Mouse (Mus musculus): ENCODE data around the gene Ifi35. TPM values are rescaled to one million over a fixed set of nuclear protein-coding genes. Genes with fewer than 3 reads are reported as not detected.
"Not testable (repeated sequence)": the region's sequence is repeated elsewhere in the genome, so short reads cannot be mapped to it uniquely, and the experiment has no call there.

Gene Ifi35
- polyA plus RNA-seq, 1 experiment, result 14.8 TPM

GRCm38 (mm10) chr11:101470206-101470605 lies 22.0 kb downstream of the Ifi35 start:
- Histone ChIP-seq H3K4me3 (ENCODE audit: insufficient read depth, low read depth, low read length) (no peak overlapping the region), H3K4me1 (ENCODE audit: control insufficient read depth, insufficient read depth, insufficient read length, low read length) (no peaks in the 10 kb centered on the region), H3K27ac (replicated peaks; ENCODE audit: low read depth, low read length) (no peak overlapping the region)

GRCm38 (mm10) chr11:101471926-101472325 lies 23.7 kb downstream of the Ifi35 start:
- Histone ChIP-seq H3K4me3 (ENCODE audit: insufficient read depth, low read depth, low read length) (no peak overlapping the region), H3K4me1 (ENCODE audit: control insufficient read depth, insufficient read depth, insufficient read length, low read length) (no peaks in the 10 kb centered on the region), H3K27ac (replicated peaks; ENCODE audit: low read depth, low read length) (no peak overlapping the region)

- Histone ChIP-seq H3K27ac (replicated peaks; ENCODE audit: low read depth, low read length) (no peak overlapping the region), H3K4me1 (ENCODE audit: control insufficient read depth, insufficient read depth, insufficient read length, low read length) (no peaks in the 10 kb centered on the region), H3K4me3 (ENCODE audit: insufficient read depth, low read depth, low read length) (no peak overlapping the region)
Observed at GRCm38 (mm10) chr11:101472336-101472735, 24.1 kb downstream of the Ifi35 start.

GRCm38 (mm10) chr11:101473686-101474085 lies 25.5 kb downstream of the Ifi35 start:
- not testable (repeated sequence) for H3K27ac ChIP-seq (replicated peaks; ENCODE audit: low read depth, low read length); H3K4me3 ChIP-seq (ENCODE audit: insufficient read depth, low read depth, low read length); H3K4me1 ChIP-seq (ENCODE audit: control insufficient read depth, insufficient read depth, insufficient read length, low read length)

DNA sequence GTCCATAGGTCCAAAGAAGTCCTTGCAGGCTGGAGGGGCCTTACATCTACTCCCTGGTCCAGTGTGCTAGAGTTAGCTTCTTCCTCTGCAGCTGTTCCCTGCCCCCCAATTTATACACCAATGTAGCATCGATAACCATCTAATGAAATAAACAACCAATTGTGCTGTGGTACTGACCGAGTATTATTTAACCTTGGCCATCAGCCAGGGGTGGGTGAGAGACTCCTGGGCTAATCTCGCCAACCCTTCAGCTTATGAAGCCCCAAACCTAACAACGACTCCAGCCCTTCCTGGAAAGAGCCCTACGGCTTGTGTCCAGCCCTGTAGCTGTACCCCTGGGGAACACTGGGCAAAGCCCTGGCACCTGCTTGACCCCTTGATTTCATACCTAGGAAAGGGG lies 26.1 kb downstream of the Ifi35 start:
- Histone ChIP-seq H3K4me3 (ENCODE audit: insufficient read depth, low read depth, low read length) (no peak overlapping the region), H3K27ac (replicated peaks; ENCODE audit: low read depth, low read length) (no peak overlapping the region), H3K4me1 (ENCODE audit: control insufficient read depth, insufficient read depth, insufficient read length, low read length) (no peaks in the 10 kb centered on the region)

- H3K4me1 ChIP-seq (ENCODE audit: control insufficient read depth, insufficient read depth, insufficient read length, low read length); H3K4me3 ChIP-seq (ENCODE audit: insufficient read depth, low read depth, low read length): not testable (repeated sequence)
Observed at GRCm38 (mm10) chr11:101476361-101476760, 28.2 kb downstream of the Ifi35 start.

DNA sequence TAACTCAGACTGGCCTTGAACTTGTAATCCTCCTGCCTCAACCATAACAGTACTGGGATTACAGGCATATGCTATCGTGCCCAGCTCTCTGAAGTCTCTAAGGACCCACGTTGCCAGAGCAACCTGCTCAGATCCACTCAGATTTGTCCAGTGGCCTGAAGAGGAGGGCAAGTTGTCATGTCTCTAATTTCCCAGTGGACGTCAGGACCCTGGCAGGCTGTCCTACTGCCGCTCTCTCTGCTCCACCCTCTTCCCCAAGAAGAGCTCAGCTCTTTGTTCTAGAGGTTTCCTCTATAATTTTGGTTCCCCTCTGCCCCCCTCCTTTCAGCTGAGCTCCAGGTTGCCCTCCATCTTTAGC lies 29.0 kb downstream of the Ifi35 start:
- Histone ChIP-seq H3K27ac (replicated peaks; ENCODE audit: low read depth, low read length) (no peak overlapping the region), H3K4me1 (ENCODE audit: control insufficient read depth, insufficient read depth, insufficient read length, low read length) (no peaks in the 10 kb centered on the region), H3K4me3 (ENCODE audit: insufficient read depth, low read depth, low read length) (no peak overlapping the region)

More at GRCm38 (mm10) chr11:101476361-101476760, 28.2 kb downstream of the Ifi35 start:
- H3K27ac ChIP-seq (replicated peaks; ENCODE audit: low read depth, low read length), result not testable (repeated sequence)

- H3K4me1 ChIP-seq (ENCODE audit: control insufficient read depth, insufficient read depth, insufficient read length, low read length), result no peaks in the 10 kb centered on the region
Observed at GRCm38 (mm10) chr11:101477552-101478211, 29.5 kb downstream of the Ifi35 start.

DNA sequence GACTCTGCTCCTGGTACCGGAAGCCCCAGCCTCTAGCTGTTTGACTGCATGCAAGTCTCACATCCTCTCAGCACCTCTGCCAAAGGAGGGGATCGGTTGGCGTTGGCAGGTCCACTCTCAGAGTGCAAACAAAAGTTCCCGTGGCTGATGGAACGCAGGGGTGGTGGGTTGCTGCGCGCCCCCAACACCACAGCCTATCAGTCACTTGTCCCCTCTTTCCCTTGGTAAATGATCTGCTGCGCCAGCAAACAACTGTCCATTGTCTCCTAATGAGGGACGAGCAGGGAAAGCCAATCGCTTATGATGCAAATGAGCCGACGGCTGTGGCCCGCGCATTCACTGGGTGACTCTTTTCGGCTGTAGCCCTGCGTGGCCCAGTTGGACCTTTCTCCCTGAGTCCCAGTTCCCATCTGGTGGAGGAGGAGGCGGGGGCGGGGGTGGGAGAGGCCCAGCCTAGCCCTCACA lies 31.0 kb downstream of the Ifi35 start:
- Histone ChIP-seq H3K4me1 (ENCODE audit: control insufficient read depth, insufficient read depth, insufficient read length, low read length) (no peaks in the 10 kb centered on the region), H3K4me3 (ENCODE audit: insufficient read depth, low read depth, low read length) (no peak overlapping the region), H3K27ac (replicated peaks; ENCODE audit: low read depth, low read length) (no peak overlapping the region)

More at GRCm38 (mm10) chr11:101477552-101478211, 29.5 kb downstream of the Ifi35 start:
- Histone ChIP-seq H3K27ac (replicated peaks; ENCODE audit: low read depth, low read length) (no peak overlapping the region), H3K4me3 (ENCODE audit: insufficient read depth, low read depth, low read length) (no peak overlapping the region)

GRCm38 (mm10) chr11:101480912-101481311 lies 32.7 kb downstream of the Ifi35 start:
- Histone ChIP-seq H3K27ac (replicated peaks; ENCODE audit: low read depth, low read length) (no peak overlapping the region), H3K4me1 (ENCODE audit: control insufficient read depth, insufficient read depth, insufficient read length, low read length) (no peaks in the 10 kb centered on the region), H3K4me3 (ENCODE audit: insufficient read depth, low read depth, low read length) (no peak overlapping the region)

DNA sequence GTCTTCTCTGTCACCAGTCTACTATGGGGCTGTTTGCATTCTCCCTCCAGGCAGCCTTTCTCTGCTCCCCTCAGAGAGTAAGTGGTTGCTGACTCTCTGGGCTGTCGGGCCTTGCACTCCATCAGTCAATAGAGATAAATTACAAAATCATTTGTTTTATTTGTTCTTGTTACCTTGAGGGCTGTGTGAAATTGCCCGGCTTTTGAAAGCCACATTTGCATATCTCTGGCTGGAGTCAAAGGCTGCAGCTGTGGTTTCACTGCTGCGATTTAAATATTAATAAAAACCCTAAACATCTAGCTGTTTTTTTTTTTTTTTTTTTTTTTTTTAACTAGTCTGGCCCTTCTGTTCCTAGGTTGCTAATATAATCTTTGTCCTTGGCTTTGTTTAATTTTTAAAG lies 35.6 kb downstream of the Ifi35 start:
- Histone ChIP-seq H3K4me1 (ENCODE audit: control insufficient read depth, insufficient read depth, insufficient read length, low read length) (no peaks in the 10 kb centered on the region), H3K27ac (replicated peaks; ENCODE audit: low read depth, low read length) (no peak overlapping the region), H3K4me3 (ENCODE audit: insufficient read depth, low read depth, low read length) (no peak overlapping the region)

DNA sequence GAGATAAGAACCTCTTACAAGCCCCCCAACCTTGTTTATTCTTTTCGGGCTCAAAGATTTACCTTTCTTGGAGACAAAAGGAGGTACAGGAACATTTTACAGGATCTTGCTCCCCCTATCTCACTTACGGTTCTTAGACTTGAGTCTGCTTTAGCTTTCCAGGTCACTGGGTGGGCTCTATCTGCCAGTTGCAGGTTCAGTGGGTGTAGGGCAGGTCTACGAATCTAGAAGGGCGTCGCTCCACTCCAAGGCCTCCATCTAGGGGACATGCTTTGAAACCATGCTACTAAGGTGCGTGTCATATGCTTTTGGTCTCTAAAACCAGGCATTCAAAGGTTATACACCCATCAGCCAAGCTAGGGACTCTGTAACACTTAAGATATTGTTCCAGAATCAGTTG lies 36.0 kb downstream of the Ifi35 start:
- H3K4me1 ChIP-seq (ENCODE audit: control insufficient read depth, insufficient read depth, insufficient read length, low read length), result no peaks in the 10 kb centered on the region

GRCm38 (mm10) chr11:101484814-101485213 lies 36.6 kb downstream of the Ifi35 start:
- H3K4me1 ChIP-seq (ENCODE audit: control insufficient read depth, insufficient read depth, insufficient read length, low read length), result no peaks in the 10 kb centered on the region
- no peak overlapping the region for H3K27ac ChIP-seq (replicated peaks; ENCODE audit: low read depth, low read length)
- no peak overlapping the region for H3K4me3 ChIP-seq (ENCODE audit: insufficient read depth, low read depth, low read length)

More for the DNA sequence above, 36.0 kb downstream of the Ifi35 start:
- no peak overlapping the region for H3K27ac ChIP-seq (replicated peaks; ENCODE audit: low read depth, low read length)
- H3K4me3 ChIP-seq (ENCODE audit: insufficient read depth, low read depth, low read length), result no peak overlapping the region

- no peak overlapping the region for H3K27ac ChIP-seq (replicated peaks; ENCODE audit: low read depth, low read length)
- no peaks in the 10 kb centered on the region for H3K4me1 ChIP-seq (ENCODE audit: control insufficient read depth, insufficient read depth, insufficient read length, low read length)
- no peak overlapping the region for H3K4me3 ChIP-seq (ENCODE audit: insufficient read depth, low read depth, low read length)
Observed at GRCm38 (mm10) chr11:101485509-101486028, 37.4 kb downstream of the Ifi35 start.

GRCm38 (mm10) chr11:101486126-101486525 lies 37.9 kb downstream of the Ifi35 start:
- Histone ChIP-seq H3K27ac (replicated peaks; ENCODE audit: low read depth, low read length) (no peak overlapping the region), H3K4me1 (ENCODE audit: control insufficient read depth, insufficient read depth, insufficient read length, low read length) (no peaks in the 10 kb centered on the region)

GRCm38 (mm10) chr11:101506269-101506780 lies 58.1 kb downstream of the Ifi35 start:
- no peaks in the 10 kb centered on the region for H3K4me1 ChIP-seq (ENCODE audit: control insufficient read depth, insufficient read depth, insufficient read length, low read length)
- H3K27ac ChIP-seq (replicated peaks; ENCODE audit: low read depth, low read length), result no peak overlapping the region
- no peak overlapping the region for H3K4me3 ChIP-seq (ENCODE audit: insufficient read depth, low read depth, low read length)

More at GRCm38 (mm10) chr11:101486126-101486525, 37.9 kb downstream of the Ifi35 start:
- H3K4me3 ChIP-seq (ENCODE audit: insufficient read depth, low read depth, low read length), result no peak overlapping the region
